Mouse (Mus musculus) ES-Bruce4 (cell line): Measurements from ENCODE around the gene Ndufc1.

Experiments used
- CTCF ChIP-seq: IDR thresholded peaks from one replicate; pipeline ENCODE4 v1.8.1; 2011; ENCODE audit warnings: low read depth, low read length
- POLR2A ChIP-seq: IDR thresholded peaks from one replicate; pipeline ENCODE4 v1.8.1; 2011; ENCODE audit warnings: low read length; ENCODE audit not compliant: insufficient read depth

DNA sequence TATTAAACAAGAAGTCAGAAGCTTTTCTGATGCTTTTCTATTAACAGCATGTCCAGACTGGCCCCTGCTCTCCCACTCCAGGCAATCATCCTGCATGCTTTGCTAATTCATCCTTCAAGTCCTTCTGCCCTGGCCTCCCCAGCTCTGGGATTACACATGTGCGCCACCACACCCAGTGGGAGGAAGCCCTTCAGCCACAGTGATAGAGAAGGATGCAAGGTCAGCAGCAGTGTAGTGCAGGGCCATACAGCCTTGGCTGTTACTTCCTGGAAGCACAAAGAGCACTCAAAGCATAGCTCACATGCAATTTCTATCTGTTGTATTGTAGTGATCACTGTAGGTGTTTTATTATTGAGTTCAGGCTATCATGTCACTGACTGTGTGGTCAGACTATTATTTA lies 4.5 kb upstream of the Ndufc1 start:
- TF ChIP-seq POLR2A = no peak
- TF ChIP-seq CTCF = no peak
